Mouse (Mus musculus): ENCODE data around the gene Arpc5.
"Not testable (repeated sequence)": the region's sequence is repeated elsewhere in the genome, so short reads cannot be mapped to it uniquely, and the experiment has no call there.

Arpc5 gene

GRCm38 (mm10) chr1:152784620-152785019 is 18.3 kb downstream of the Arpc5 start:
- no peak for DNase-seq

DNA sequence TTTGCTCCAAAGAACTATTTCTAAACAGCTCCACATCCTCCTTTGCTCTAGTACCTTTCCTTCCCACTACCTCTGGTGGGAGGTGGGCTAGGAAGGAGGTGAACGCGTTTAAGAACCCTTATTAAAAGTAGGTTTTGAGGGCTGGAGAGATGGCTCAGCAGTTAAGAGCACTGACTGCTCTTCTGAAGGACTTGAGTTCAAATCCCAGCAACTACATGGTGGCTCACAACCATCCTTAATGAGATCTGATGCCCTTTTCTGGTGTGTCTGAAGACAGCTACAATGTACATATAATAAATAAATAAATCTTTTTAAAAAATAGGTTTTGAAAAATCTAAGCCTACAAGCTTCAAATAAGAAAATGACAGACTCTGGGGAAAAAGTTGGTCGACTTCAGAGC is 19.1 kb downstream of the Arpc5 start:
- DNase-seq: not testable (repeated sequence)

- no peak for DNase-seq
These were observed 20.6 kb downstream of the Arpc5 start for GRCm38 (mm10) chr1:152786953-152787352.

DNA sequence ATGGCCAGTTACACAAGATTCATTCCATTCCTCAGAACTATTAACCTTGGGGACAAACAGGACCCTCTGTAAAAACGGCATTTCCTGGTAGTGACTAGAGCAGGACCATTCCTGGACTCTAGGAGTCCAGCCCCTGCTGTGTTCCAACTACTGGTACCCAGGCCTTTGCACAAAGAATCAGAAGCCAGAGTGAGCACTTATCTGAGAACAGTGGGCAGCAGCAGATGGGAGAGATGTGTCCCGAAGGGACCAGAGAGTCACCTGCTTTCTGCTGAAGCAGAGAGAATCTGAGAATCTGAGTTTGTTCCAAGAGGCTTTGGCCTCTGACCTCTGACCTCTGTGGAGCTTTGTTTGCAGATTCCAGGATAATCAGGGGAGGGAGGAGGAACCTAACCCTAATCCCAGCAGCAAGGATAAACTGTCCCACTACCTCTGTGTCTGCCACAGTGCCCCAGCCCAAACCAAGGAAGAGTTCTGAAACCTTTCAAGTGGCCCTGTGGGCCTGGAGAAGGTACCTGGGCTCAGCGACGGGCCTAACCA is 21.8 kb downstream of the Arpc5 start:
- DNase-seq: no peak

DNA sequence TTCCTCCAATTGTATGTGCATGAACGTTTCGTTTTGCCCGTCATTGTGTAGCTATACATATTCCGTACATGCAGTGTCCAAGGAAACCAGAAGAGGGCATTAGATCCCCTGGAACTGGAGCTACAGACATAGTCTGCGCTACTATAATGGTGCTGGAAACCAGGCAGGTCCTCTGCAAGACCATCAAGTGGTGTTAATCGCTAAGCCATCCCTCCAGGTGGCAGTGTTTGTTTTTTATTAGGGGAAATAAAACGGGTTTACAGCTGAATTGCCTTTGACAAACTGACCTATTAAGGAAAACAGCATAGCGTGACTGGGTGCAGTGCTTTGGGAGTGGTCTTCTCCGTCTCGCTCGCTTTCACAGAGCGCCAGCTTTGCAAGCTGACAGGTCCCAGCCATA is 23.9 kb downstream of the Arpc5 start:
- peak; percentile 62 for DNase-seq

- no peak for DNase-seq
These were observed 24.5 kb downstream of the Arpc5 start for GRCm38 (mm10) chr1:152790821-152791220.

DNA sequence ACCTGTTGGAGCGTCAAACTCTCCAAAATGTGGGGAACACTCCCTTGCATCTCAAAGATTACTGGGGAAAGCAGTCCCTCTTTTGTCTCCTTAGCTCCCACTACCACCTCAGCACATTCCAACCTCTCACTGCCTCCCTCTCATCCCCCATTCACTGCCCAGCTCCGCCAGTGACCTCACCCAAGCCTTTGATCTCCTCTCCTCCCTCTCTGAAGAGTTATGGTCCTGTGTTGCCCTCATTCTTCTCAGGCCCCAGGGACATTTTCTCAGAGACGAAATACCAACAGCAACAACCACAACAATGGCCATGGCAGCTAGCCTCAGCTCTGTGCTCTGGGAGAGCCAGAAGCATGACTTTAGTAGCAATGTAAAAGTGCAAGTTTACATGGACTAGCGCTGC is 24.9 kb downstream of the Arpc5 start:
- DNase-seq: no peak

DNA sequence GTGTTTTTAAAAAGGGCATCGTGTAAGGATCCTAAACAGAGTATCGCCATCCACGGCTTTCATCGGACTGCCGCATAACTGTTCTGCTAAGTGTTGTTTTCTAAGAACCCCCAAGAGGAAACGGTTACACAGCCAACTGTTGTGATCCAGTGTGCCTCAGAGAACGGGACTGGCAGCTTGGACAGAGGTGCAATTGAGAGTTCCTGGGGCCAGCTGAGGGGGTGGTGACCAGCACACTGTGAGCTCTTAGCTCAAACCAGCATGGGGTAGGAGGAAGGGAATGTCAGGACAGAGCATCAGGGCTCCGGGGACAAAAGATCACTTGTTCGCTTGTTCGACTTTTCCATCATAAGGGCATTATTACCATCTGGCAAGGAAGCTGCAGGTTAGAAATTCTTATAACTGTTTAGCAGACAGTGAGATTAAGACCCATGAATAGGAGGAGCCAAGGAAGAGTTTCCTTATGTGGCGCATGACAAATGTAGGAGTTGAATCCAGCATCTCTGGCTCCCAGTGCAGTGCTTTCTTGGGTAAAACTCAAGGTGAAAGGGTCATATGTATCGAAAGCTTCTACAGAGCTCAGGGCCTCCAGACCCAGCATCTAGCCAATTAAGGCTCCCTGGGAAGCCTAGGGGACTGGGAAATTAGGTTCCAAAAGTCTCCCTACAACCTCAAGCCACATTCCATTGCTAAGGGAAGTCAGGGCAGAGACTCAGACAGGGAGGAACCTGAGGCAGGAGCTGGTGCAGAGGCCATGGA is 26.6 kb downstream of the Arpc5 start:
- DNase-seq: no peak

DNA sequence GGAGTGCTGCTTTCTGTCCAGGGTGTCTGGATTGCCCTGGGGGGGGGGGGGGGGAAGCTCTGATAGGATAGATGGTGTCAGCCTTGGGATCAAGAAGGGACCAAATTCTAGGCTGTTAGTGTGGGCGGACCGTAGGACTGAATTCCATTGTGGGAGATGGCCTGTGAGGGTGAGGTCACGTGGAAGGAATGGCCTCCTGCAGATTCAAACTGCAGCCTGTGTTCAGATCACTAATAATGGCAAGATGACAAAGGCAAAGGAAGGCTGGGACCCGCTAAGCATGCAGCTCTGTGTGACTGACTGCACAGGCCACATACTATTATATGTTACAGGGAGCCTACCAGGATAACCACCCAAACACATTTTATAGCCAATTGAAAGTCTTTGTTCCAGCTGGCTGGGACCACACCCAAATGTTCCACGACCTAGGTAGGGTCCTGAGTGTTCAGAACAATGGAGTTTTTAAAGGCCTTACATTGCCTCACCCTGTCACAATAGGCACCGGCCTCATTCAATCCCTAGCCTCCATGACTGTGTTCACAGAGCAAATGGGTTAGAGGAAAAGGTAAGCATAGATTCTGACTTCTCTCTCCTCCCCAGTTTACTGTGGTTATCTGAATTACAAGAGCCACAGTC is 27.3 kb downstream of the Arpc5 start:
- no peak for DNase-seq

- DNase-seq: no peak
These were observed 29.4 kb downstream of the Arpc5 start for GRCm38 (mm10) chr1:152795688-152796255.

GRCm38 (mm10) chr1:152796683-152797263 is 30.4 kb downstream of the Arpc5 start:
- no peak for DNase-seq

- no peak for DNase-seq
These were observed 31.8 kb downstream of the Arpc5 start for GRCm38 (mm10) chr1:152798125-152798524.

DNA sequence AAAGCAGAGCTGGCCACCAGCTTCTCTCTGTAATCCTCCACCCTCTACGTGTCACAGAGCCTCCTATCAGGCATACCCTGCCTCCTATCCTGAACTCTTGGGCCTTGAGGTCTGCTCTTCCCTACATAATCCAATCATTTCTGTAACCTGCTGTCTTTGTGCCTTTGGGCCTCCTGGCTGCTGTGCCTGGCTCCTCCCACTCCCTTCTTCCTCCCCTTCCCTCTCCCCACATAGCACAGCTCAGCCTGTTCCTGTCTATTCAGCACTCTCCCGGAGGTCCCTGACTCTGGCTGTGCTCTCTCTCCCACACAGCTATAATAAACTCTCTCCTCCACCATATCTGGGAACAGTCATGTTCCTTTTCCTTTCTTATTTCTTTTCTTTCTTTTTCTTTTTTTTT is 33.6 kb downstream of the Arpc5 start, which contains the start of gene Ncf2:
TSS of gene Ncf2 (plus strand) at position 298 of the 400 bp plus-strand sequence.
- DNase-seq: no peak

DNA sequence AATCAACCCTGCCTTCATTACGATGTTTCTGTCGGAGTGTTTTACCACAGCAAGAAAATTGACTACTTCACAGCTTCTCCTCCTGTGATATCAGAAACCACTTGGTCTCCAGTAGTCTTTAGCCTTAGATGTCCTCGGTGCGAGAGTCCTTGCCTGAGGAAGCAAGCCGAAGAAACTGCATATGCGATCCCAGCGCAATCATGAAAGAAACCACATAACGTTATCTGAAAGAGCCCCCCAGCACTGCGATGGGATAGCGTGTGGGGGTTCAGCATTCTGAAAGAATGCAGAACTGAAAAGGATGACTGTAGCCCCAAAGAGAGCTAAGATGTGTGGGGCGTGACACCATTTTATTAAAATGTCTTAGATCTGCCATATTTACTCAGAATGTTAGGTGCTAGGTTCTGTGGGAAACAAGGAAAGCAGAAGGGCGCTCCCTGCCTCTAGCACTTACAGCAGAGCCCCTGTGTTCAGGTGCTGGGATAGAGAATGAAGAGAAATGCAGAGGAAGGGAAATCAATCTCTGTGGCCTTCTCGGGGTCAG is 34.4 kb downstream of the Arpc5 start:
- no peak for DNase-seq

GRCm38 (mm10) chr1:152804907-152805306 is 38.6 kb downstream of the Arpc5 start:
- no peak for DNase-seq

GRCm38 (mm10) chr1:152807619-152808391 is 41.5 kb downstream of the Arpc5 start:
- DNase-seq: no peak

- no peak for DNase-seq
These were observed 42.0 kb downstream of the Arpc5 start for GRCm38 (mm10) chr1:152808392-152808680.

DNA sequence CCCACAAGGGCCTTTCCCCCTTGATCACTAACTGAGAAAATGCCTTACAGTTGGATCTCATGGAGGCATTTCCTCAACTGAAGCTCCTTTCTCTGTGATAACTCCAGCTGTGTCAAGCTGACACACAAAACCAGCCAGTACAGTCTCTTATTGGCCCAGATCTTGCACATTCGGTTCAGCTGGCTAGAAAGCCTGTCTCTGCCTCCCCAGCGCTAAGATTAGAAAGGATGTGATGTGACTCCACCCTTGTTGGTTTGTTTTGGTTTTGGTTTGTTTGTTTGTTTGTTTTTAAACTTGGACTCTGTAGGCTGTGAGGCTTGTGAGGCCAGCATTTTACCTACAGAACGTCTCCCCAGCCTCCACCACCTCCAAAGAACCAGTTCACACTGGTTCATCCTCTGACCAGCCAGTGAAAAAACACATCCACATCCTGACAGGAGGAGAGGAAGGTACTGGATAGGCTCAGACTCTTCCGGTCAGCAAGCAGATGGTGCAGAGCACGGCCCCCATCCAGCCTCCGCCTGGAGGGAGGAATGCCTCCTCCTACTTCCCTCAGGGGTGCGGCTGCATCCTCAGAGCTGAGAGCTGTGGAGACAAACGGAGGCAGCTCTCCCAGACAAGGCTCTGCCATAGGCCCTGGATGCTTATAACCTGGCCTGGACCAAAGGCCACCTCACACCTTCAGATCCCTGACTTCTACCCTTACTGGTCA is 43.4 kb downstream of the Arpc5 start:
- no peak for DNase-seq

DNA sequence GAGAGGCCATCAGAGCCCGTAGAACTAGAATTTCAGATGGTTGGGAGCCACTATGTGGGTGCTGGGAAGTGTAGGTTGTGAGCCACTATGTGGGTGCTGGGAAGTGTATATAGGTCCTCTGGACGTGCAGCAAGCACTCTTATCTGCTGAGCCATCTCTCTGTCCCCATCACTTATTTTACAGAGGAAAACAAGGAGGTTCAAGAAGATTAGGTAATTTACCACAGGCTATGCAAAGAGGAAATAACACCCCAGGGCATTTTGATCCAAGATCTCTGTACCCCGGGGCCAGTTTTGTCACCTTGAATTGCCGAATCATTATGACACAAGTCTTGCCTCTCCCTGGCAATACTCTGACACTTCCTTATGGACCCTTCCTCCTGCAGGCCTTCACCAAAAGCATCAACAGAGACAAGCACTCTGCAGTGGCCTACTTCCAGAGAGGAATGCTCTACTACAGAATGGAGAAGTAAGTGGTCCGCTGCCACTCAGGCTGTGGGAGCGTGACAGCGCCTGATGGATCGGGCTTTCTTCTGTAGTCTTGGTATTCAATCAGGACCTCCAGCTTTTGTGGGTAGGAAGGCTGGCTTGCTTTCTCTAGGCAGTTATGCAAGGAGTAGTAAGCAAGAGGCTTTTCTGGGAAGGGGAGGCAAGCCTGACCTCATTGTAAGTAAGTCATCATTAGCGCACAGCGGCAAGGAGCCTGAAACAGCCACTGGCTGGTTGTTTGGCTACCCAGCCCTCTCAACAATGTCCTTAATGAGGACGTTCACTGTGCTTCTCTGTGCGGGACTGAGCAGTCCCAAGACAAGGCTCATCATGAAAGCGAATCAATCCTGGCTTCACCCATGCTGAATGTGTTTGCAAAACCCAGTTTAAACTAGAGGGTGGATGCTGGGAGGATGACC is 44.4 kb downstream of the Arpc5 start:
- no peak for DNase-seq

- DNase-seq: no peak
These were observed 48.9 kb downstream of the Arpc5 start for GRCm38 (mm10) chr1:152815265-152815701.
